ENCODE assay signal across 21 mouse cellular contexts in the genomic region with DNA sequence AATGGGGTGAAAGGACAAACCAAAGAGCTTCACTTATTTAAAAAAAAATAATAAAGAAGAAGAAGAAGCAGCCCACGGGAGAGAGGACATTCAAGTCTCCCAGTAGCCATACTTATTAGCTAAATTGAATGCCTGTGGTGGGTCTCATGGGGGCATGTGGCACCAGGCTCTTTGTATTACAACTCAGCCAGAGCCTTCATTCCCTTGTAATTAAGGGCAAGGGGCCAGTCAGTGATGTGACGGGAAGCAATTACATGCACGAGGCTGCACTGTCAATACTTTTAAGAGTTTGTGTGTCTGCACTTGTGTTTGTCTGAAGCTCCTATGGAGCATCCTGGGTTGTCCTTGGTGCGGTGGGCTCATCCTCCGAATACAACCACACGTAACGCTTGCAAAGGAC.
"Had no signal": no experiment of that assay in that cellular context is flagged by ENCODE, and none has a peak within 500 bp of the region (broad histone marks: within the 10 kb centered on the region; RNA-seq: fewer than 3 reads in every experiment).

No protein-coding gene starts in this region.

- H3K4me1 ChIP-seq: hindbrain, embryonic 13.5 days; hindbrain, embryonic 15.5 days; kidney, embryonic 15.5 days; limb, embryonic 13.5 days; limb, embryonic 15.5 days had no signal

- H3K27ac ChIP-seq: hindbrain, embryonic 13.5 days; hindbrain, embryonic 15.5 days; hindbrain, postnatal 0 days; kidney, embryonic 15.5 days; kidney, postnatal 0 days; limb, embryonic 13.5 days; limb, embryonic 15.5 days; liver, embryonic 12.5 days; liver, embryonic 14.5 days had no signal

- H3K27me3 ChIP-seq: hindbrain, embryonic 15.5 days; kidney, embryonic 15.5 days; limb, embryonic 13.5 days; limb, embryonic 15.5 days had no signal

- H3K4me2 ChIP-seq: kidney, embryonic 15.5 days; limb, embryonic 13.5 days; limb, embryonic 15.5 days; liver, embryonic 12.5 days had no signal

- H3K4me3 ChIP-seq: hindbrain, embryonic 13.5 days; hindbrain, embryonic 15.5 days; kidney, embryonic 15.5 days; limb, embryonic 13.5 days; limb, embryonic 15.5 days; liver, embryonic 12.5 days had no signal

- H3K9ac ChIP-seq: hindbrain, embryonic 13.5 days; hindbrain, embryonic 15.5 days; kidney, embryonic 15.5 days; limb, embryonic 13.5 days; limb, embryonic 15.5 days; liver, embryonic 12.5 days; liver, embryonic 14.5 days had no signal

- H3K36me3 ChIP-seq: hindbrain, embryonic 13.5 days; hindbrain, embryonic 15.5 days; kidney, embryonic 15.5 days; limb, embryonic 13.5 days; limb, embryonic 15.5 days; liver, embryonic 12.5 days had no signal

- ATAC-seq: forebrain, embryonic 16.5 days; hindbrain, postnatal 0 days had no signal

- DNase-seq: gastrocnemius, postnatal 14 days; gastrocnemius, postnatal 36 days; heart, postnatal 10 days; kidney, adult 11 months; kidney, adult 2 months; kidney, adult 9 months; kidney, postnatal 14 days; kidney, postnatal 36 days; layer of hippocampus, adult 9-11 months; layer of hippocampus, postnatal 36 days; left cerebral cortex, postnatal 4 days had no signal

- H3K9me3 ChIP-seq: hindbrain, embryonic 13.5 days; hindbrain, embryonic 15.5 days; kidney, embryonic 15.5 days; limb, embryonic 13.5 days; limb, embryonic 15.5 days; liver, embryonic 12.5 days had no signal
